Mouse (Mus musculus): ENCODE data around the gene Rnasek. TPM values are rescaled to one million over a fixed set of nuclear protein-coding genes. Genes with fewer than 3 reads are reported as not detected.

Rnasek gene
- total and polyA plus RNA-seq, 3 experiments: 29.2 to 152 (median 133) TPM

DNA sequence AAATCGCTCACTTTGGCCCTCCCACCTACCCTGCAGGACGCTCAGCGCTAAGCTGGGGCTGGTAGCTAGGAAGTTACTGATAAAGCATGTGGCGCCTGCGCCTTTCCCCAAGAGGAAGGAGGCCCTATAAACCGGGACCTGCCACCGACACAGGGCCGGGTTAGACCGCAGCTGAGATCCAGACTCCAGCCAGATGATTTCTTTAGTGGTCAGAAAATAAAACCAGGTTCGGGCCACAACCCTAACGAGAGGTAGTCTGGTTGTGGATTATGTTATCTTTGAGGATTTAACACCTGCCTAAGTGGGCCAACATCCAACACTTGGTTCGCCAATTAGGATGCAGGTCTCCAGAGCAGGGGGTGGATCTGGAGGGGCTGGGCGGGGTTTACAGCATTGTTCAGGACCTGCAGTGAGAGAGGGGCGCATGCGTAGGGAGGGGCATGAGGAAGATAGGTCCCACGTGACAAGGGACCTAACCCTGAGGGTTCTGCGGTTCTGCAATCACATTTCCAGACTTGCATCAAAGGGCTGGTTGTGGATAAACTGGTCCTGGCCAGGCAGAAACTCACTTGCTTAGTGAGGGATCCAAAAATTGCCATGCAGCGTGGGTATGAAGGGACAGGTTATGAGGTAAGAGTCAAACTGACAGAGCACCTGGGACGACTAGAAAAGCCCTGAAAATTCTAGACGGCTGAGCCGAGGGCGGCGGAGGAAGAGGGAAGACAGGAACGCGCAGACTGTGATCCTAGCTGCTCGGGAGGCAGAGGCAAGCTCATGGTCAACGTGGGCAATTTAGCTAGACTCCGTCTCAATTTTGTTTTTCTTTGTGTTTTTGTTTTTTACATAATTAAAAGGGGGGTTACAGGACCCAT, 18.7 kb downstream of the Rnasek start, which contains the start of gene Slc16a13:
TSS of gene Slc16a13 (minus strand) at position 334 of the 872 bp plus-strand sequence.
- no peaks in the 10 kb centered on the region for H3K9me3 ChIP-seq (replicated peaks)
- peak; percentile 97 for DNase-seq (ENCODE audit: low spot score)
- ATAC-seq (ENCODE audit: extremely low read depth, insufficient number of reproducible peaks, low FRiP score, poor library complexity, severe bottlenecking): peak; percentile 83
- H3K27me3 ChIP-seq (ENCODE audit: insufficient read depth, low read length): no peaks in the 10 kb centered on the region
- TF ChIP-seq CTCF (IDR thresholded peaks at IDR 0.05; ENCODE audit: low read depth, low read length) (no peak), GATA1 (IDR thresholded peaks at IDR 0.05; ENCODE audit: borderline replicate concordance, low read length) (no peak), TAL1 (conservative IDR thresholded peaks at IDR 0.05; ENCODE audit: low read depth, low read length) (no peak), GATA2 (IDR thresholded peaks at IDR 0.05; ENCODE audit: borderline replicate concordance, low read depth, low read length) (no peak), POLR2AphosphoS5 (IDR thresholded peaks at IDR 0.05; ENCODE audit: insufficient replicate concordance, low read depth, low read length) (no peak; the same call in 1 of the 2 replicates)
- H3K4me3 ChIP-seq (ENCODE audit: low read depth, low read length): peak within 1 kb of the TSS; percentile 73
- H3K4me1 ChIP-seq (ENCODE audit: insufficient read depth, low read depth, low read length): peaks cover 60% of the 10 kb centered on the region
- H3K36me3 ChIP-seq (replicated peaks): peaks cover 44% of the 10 kb centered on the region

DNA sequence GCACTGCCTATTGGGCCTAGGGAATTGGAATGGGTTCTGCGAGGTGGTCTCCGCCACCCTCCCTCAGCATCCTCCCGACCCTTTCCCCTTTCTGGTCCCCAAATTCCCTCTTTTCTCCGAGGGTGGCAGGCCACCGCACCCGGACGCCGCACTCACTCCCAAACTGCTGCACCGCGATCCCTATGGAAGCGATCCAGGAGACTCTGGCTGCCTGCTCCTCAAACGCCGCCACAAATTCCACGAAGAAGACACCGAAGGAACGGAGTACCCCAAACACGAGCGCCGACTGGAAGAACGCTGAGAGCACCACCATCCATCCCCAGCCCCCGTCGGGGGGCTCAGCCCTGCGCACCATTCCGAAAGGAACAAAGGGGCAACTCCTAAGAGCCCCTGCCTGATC, 19.3 kb downstream of the Rnasek start:
- Histone ChIP-seq H3K36me3 (replicated peaks) (peaks cover 50% of the 10 kb centered on the region), H3K4me1 (ENCODE audit: insufficient read depth, low read depth, low read length) (peaks cover 56% of the 10 kb centered on the region), H3K9me3 (replicated peaks) (no peaks in the 10 kb centered on the region), H3K27me3 (ENCODE audit: insufficient read depth, low read length) (no peaks in the 10 kb centered on the region), H3K4me3 (ENCODE audit: low read depth, low read length) (peak overlapping the region; percentile 73)
- no peak for DNase-seq (ENCODE audit: low spot score)
- no peak for ATAC-seq (ENCODE audit: extremely low read depth, insufficient number of reproducible peaks, low FRiP score, poor library complexity, severe bottlenecking)
- TF ChIP-seq GATA1 (IDR thresholded peaks at IDR 0.05; ENCODE audit: borderline replicate concordance, low read length): no peak
- no peak for TF ChIP-seq CTCF (IDR thresholded peaks at IDR 0.05; ENCODE audit: low read depth, low read length)
- no peak for TF ChIP-seq TAL1 (conservative IDR thresholded peaks at IDR 0.05; ENCODE audit: low read depth, low read length)
- TF ChIP-seq POLR2AphosphoS5 (IDR thresholded peaks at IDR 0.05; ENCODE audit: insufficient replicate concordance, low read depth, low read length): no peak
- no peak for TF ChIP-seq GATA2 (IDR thresholded peaks at IDR 0.05; ENCODE audit: borderline replicate concordance, low read depth, low read length)

- ATAC-seq (ENCODE audit: extremely low read depth, insufficient number of reproducible peaks, low FRiP score, poor library complexity, severe bottlenecking) (no peak), DNase-seq (ENCODE audit: low spot score) (no peak)
- H3K9me3 ChIP-seq (replicated peaks): 0 out of 2 replicates have a peak, but pooled peaks cover 2% of the 10 kb centered on the region
- TF ChIP-seq GATA1 (IDR thresholded peaks at IDR 0.05; ENCODE audit: borderline replicate concordance, low read length) (no peak), POLR2AphosphoS5 (IDR thresholded peaks at IDR 0.05; ENCODE audit: insufficient replicate concordance, low read depth, low read length) (no peak), TAL1 (conservative IDR thresholded peaks at IDR 0.05; ENCODE audit: low read depth, low read length) (no peak), CTCF (IDR thresholded peaks at IDR 0.05; ENCODE audit: low read depth, low read length) (no peak), GATA2 (IDR thresholded peaks at IDR 0.05; ENCODE audit: borderline replicate concordance, low read depth, low read length) (no peak)
- H3K27me3 ChIP-seq (ENCODE audit: insufficient read depth, low read length): no peaks in the 10 kb centered on the region
- H3K4me3 ChIP-seq (ENCODE audit: low read depth, low read length): peak overlapping the region; percentile 73
- H3K36me3 ChIP-seq (replicated peaks): peaks cover 55% of the 10 kb centered on the region
- H3K4me1 ChIP-seq (ENCODE audit: insufficient read depth, low read depth, low read length): peaks cover 56% of the 10 kb centered on the region
Observed at GRCm38 (mm10) chr11:70219873-70220272, 19.8 kb downstream of the Rnasek start.

DNA sequence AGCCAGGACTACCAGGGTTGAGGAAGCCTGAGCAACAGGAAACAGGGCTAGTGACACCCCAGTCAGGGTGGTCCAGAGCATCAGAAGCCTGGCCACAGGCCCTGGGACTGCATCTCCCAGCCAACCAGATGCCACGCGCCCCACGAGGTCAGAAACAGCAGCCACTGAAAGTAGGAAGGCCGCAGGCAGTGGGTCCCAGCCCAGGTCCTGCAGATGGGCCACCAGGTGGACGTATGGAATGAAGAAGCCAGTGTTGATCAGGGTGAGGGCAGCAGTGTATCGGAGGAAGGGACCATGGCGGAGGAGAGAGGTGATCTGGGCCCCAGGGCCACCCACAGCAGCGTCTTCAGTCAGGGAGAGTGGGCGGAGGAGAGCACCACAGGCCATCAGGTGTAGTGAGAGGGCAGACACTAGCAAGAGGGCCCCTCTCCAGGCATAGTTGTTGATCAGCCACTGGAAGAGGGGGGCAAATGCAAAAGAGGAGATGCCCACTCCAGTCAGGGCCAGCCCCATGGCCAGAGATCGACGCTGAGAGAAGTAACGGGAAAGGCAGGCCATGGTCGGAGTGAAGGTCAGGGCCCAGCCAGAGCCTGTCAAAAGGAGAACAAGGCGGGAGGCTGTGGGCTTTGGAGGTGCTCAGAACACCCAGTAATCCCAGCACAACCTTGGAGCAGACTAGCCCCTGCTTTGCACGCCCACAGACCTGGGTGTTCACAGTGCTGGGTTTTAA, 20.7 kb downstream of the Rnasek start:
- Histone ChIP-seq H3K27me3 (ENCODE audit: insufficient read depth, low read length) (no peaks in the 10 kb centered on the region), H3K4me1 (ENCODE audit: insufficient read depth, low read depth, low read length) (peaks cover 53% of the 10 kb centered on the region), H3K36me3 (replicated peaks) (peaks cover 51% of the 10 kb centered on the region), H3K4me3 (ENCODE audit: low read depth, low read length) (peak overlapping the region; percentile 58; the same call in 1 of the 2 replicates), H3K9me3 (replicated peaks) (peaks cover 10% of the 10 kb centered on the region; the same call in 1 of the 2 replicates)
- DNase-seq (ENCODE audit: low spot score) (no peak), ATAC-seq (ENCODE audit: extremely low read depth, insufficient number of reproducible peaks, low FRiP score, poor library complexity, severe bottlenecking) (no peak)
- TF ChIP-seq TAL1 (conservative IDR thresholded peaks at IDR 0.05; ENCODE audit: low read depth, low read length) (no peak), GATA2 (IDR thresholded peaks at IDR 0.05; ENCODE audit: borderline replicate concordance, low read depth, low read length) (no peak), POLR2AphosphoS5 (IDR thresholded peaks at IDR 0.05; ENCODE audit: insufficient replicate concordance, low read depth, low read length) (no peak), GATA1 (IDR thresholded peaks at IDR 0.05; ENCODE audit: borderline replicate concordance, low read length) (no peak), CTCF (IDR thresholded peaks at IDR 0.05; ENCODE audit: low read depth, low read length) (no peak)

GRCm38 (mm10) chr11:70218039-70218438, 21.6 kb downstream of the Rnasek start:
- no peaks in the 10 kb centered on the region for H3K27me3 ChIP-seq (ENCODE audit: insufficient read depth, low read length)
- DNase-seq (ENCODE audit: low spot score) (no peak), ATAC-seq (ENCODE audit: extremely low read depth, insufficient number of reproducible peaks, low FRiP score, poor library complexity, severe bottlenecking) (no peak)
- peaks cover 10% of the 10 kb centered on the region; the same call in 1 of the 2 replicates for H3K9me3 ChIP-seq (replicated peaks)
- TF ChIP-seq TAL1 (conservative IDR thresholded peaks at IDR 0.05; ENCODE audit: low read depth, low read length) (no peak), GATA1 (IDR thresholded peaks at IDR 0.05; ENCODE audit: borderline replicate concordance, low read length) (no peak), CTCF (IDR thresholded peaks at IDR 0.05; ENCODE audit: low read depth, low read length) (no peak), POLR2AphosphoS5 (IDR thresholded peaks at IDR 0.05; ENCODE audit: insufficient replicate concordance, low read depth, low read length) (no peak), GATA2 (IDR thresholded peaks at IDR 0.05; ENCODE audit: borderline replicate concordance, low read depth, low read length) (no peak)
- no peak overlapping the region for H3K4me3 ChIP-seq (ENCODE audit: low read depth, low read length)
- H3K36me3 ChIP-seq (replicated peaks): peaks cover 45% of the 10 kb centered on the region
- peaks cover 47% of the 10 kb centered on the region for H3K4me1 ChIP-seq (ENCODE audit: insufficient read depth, low read depth, low read length)
